Mouse (Mus musculus) kidney, embryonic 14.5 days (tissue): ENCODE data around the gene Hmg20b. TPM values are rescaled to one million over a fixed set of nuclear protein-coding genes. Genes with fewer than 3 reads are reported as not detected.
A peak's percentile ranks its signal among the peaks of the same experiment; 100 is the strongest.

Experiments used
- ATAC-seq: fragments of 200-750 bp; cut with Nextera tagmentation; 2 replicates; pipeline ENCODE4 v1.8.0; 2017; ENCODE audit warnings: moderate number of reproducible peaks, mild to moderate bottlenecking, moderate TSS enrichment, moderate library complexity; ENCODE audit not compliant: low FRiP score, low TSS enrichment
- H3K27ac ChIP-seq: fragments of 300-500 bp; sonication (generic); 2 replicates; pipeline ENCODE4 v1.5.1; 2014; ENCODE audit warnings: low read depth, mild to moderate bottlenecking, low read length, moderate library complexity, mixed read lengths
- H3K27me3 ChIP-seq: fragments of 300-500 bp; sonication (generic); 2 replicates; pipeline ENCODE4 v1.6.1; 2014; ENCODE audit warnings: mild to moderate bottlenecking, low read length; ENCODE audit not compliant: control insufficient read depth, insufficient read depth
- H3K36me3 ChIP-seq: fragments of 300-500 bp; sonication (generic); 2 replicates; pipeline ENCODE4 v1.6.1; 2014; ENCODE audit warnings: low read length, mixed read lengths; ENCODE audit not compliant: control insufficient read depth, insufficient read depth
- H3K4me1 ChIP-seq: fragments of 300-500 bp; sonication (generic); 2 replicates; pipeline ENCODE4 v1.6.1; 2014; ENCODE audit warnings: low read length, mixed read lengths; ENCODE audit not compliant: control insufficient read depth, insufficient read depth
- H3K4me2 ChIP-seq: fragments of 300-500 bp; sonication (generic); replicated peaks from 2 replicates; pipeline ENCODE4 v1.6.1; 2014; ENCODE audit warnings: low read depth, mild to moderate bottlenecking, low read length
- H3K4me3 ChIP-seq: fragments of 300-500 bp; sonication (generic); 2 replicates; pipeline ENCODE4 v1.5.1; 2014; ENCODE audit warnings: mild to moderate bottlenecking, low read length
- H3K9ac ChIP-seq: fragments of 300-500 bp; sonication (generic); 2 replicates; pipeline ENCODE4 v1.6.1; 2014; ENCODE audit warnings: low read depth, mild to moderate bottlenecking, low read length, moderate library complexity
- H3K9me3 ChIP-seq: fragments of 300-500 bp; sonication (generic); 2 replicates; pipeline ENCODE4 v1.6.1; 2016; ENCODE audit warnings: low read length; ENCODE audit not compliant: control insufficient read depth
- WGBS: fragments of 180-500 bp; shearing (Covaris S2); extraction: QIAGEN DNeasy Blood & Tissue Kit; methylation state at CpG from one replicate; pipeline ENCODE4 v1.1.7; 2014; 5-methylcytosine and 5-hydroxymethylcytosine counted together
- polyA plus RNA-seq: library from polyadenylated mRNA; unstranded; fragments of >200 nt; fragmentation: Nextera tagmentation; extraction: Ambion mirVana; gene quantifications from 2 replicates; pipeline ENCODE4 v1.2.1, GENCODE M21; 2014

The Hmg20b gene
- polyA plus RNA-seq, 1 experiment from 2014 or later, result 115 TPM

GRCm38 (mm10) chr10:81319741-81320549, 30.3 kb downstream of the Hmg20b start:
- H3K4me2 ChIP-seq, result peak overlapping the region; percentile 76
- peak overlapping the region; percentile 93 for H3K9ac ChIP-seq
- peak overlapping the region; percentile 99 for H3K4me3 ChIP-seq
- H3K27me3 ChIP-seq, result no peaks in the 10 kb centered on the region
- no peaks in the 10 kb centered on the region for H3K9me3 ChIP-seq
- peaks cover 53% of the 10 kb centered on the region for H3K36me3 ChIP-seq
- H3K27ac ChIP-seq, result peak overlapping the region; percentile 85
- WGBS, result under 1% methylated on average over 38 of the region's 38 CpGs
- peaks cover 32% of the 10 kb centered on the region for H3K4me1 ChIP-seq
- peak; percentile 82 for ATAC-seq

- ATAC-seq, result no peak
- Histone ChIP-seq H3K36me3 (peaks cover 49% of the 10 kb centered on the region), H3K9ac (peak overlapping the region; percentile 93; the same call in 1 of the 2 replicates), H3K4me2 (peak overlapping the region; percentile 76), H3K9me3 (no peaks in the 10 kb centered on the region), H3K4me1 (peaks cover 32% of the 10 kb centered on the region), H3K27ac (peak overlapping the region; percentile 85), H3K27me3 (no peaks in the 10 kb centered on the region), H3K4me3 (peak overlapping the region; percentile 99; the same call in 1 of the 2 replicates)
- WGBS, result 34% methylated on average over 8 of the region's 8 CpGs
Observed at GRCm38 (mm10) chr10:81319330-81319699, 31.0 kb downstream of the Hmg20b start.

GRCm38 (mm10) chr10:81318589-81319329, 31.5 kb downstream of the Hmg20b start:
- Histone ChIP-seq H3K36me3 (peaks cover 49% of the 10 kb centered on the region), H3K9me3 (no peaks in the 10 kb centered on the region)
- ATAC-seq, result no peak

GRCm38 (mm10) chr10:81317273-81317672, 33.0 kb downstream of the Hmg20b start:
- no peak for ATAC-seq
- peak overlapping the region; percentile 47 for H3K4me2 ChIP-seq
- 13% methylated on average over 14 of the region's 20 CpGs for WGBS
- peaks cover 48% of the 10 kb centered on the region for H3K36me3 ChIP-seq
- peak overlapping the region; percentile 23 for H3K9ac ChIP-seq
- H3K4me1 ChIP-seq, result peaks cover 37% of the 10 kb centered on the region
- H3K27me3 ChIP-seq, result no peaks in the 10 kb centered on the region
- peak overlapping the region; percentile 59; the same call in 1 of the 2 replicates for H3K27ac ChIP-seq
- H3K4me3 ChIP-seq, result peak overlapping the region; percentile 25
- H3K9me3 ChIP-seq, result no peaks in the 10 kb centered on the region

More at GRCm38 (mm10) chr10:81318589-81319329, 31.5 kb downstream of the Hmg20b start:
- Histone ChIP-seq H3K4me1 (peaks cover 32% of the 10 kb centered on the region), H3K4me2 (peak overlapping the region; percentile 76; the same call in 1 of the 2 replicates), H3K9ac (peak overlapping the region; percentile 93; the same call in 1 of the 2 replicates), H3K27me3 (no peaks in the 10 kb centered on the region), H3K4me3 (no peak overlapping the region; the same call in 1 of the 2 replicates), H3K27ac (no peak overlapping the region)
- 93% methylated on average over 13 of the region's 13 CpGs for WGBS

GRCm38 (mm10) chr10:81316338-81317060, 33.8 kb downstream of the Hmg20b start:
- peaks cover 54% of the 10 kb centered on the region for H3K36me3 ChIP-seq
- peak overlapping the region; percentile 59 for H3K27ac ChIP-seq
- peak overlapping the region; percentile 23; the same call in 1 of the 2 replicates for H3K9ac ChIP-seq
- no peaks in the 10 kb centered on the region for H3K27me3 ChIP-seq
- no peak for ATAC-seq
- peak overlapping the region; percentile 25 for H3K4me3 ChIP-seq
- 32% methylated on average over 16 of the region's 16 CpGs for WGBS
- H3K4me1 ChIP-seq, result peaks cover 41% of the 10 kb centered on the region
- H3K4me2 ChIP-seq, result peak overlapping the region; percentile 47
- no peaks in the 10 kb centered on the region for H3K9me3 ChIP-seq

GRCm38 (mm10) chr10:81315587-81315986, 34.7 kb downstream of the Hmg20b start:
- 92% methylated on average over 16 of the region's 16 CpGs for WGBS

GRCm38 (mm10) chr10:81314201-81314600, 36.1 kb downstream of the Hmg20b start:
- H3K27ac ChIP-seq, result no peak overlapping the region
- H3K9me3 ChIP-seq, result no peaks in the 10 kb centered on the region
- peaks cover 77% of the 10 kb centered on the region for H3K36me3 ChIP-seq
- WGBS, result 79% methylated on average over 7 of the region's 7 CpGs
- no peak overlapping the region for H3K9ac ChIP-seq
- no peak for ATAC-seq
- no peaks in the 10 kb centered on the region for H3K27me3 ChIP-seq
- peaks cover 36% of the 10 kb centered on the region for H3K4me1 ChIP-seq
- H3K4me3 ChIP-seq, result no peak overlapping the region
- H3K4me2 ChIP-seq, result no peak overlapping the region

More at GRCm38 (mm10) chr10:81315587-81315986, 34.7 kb downstream of the Hmg20b start:
- Histone ChIP-seq H3K9ac (no peak overlapping the region), H3K27ac (no peak overlapping the region), H3K4me3 (no peak overlapping the region), H3K36me3 (peaks cover 63% of the 10 kb centered on the region), H3K4me1 (peaks cover 41% of the 10 kb centered on the region), H3K9me3 (no peaks in the 10 kb centered on the region), H3K4me2 (no peak overlapping the region), H3K27me3 (no peaks in the 10 kb centered on the region)
- ATAC-seq, result no peak

- Histone ChIP-seq H3K4me3 (no peak overlapping the region), H3K27ac (no peak overlapping the region), H3K27me3 (no peaks in the 10 kb centered on the region), H3K36me3 (peaks cover 78% of the 10 kb centered on the region), H3K4me1 (peaks cover 29% of the 10 kb centered on the region), H3K9ac (no peak overlapping the region), H3K4me2 (no peak overlapping the region), H3K9me3 (no peaks in the 10 kb centered on the region)
- no peak for ATAC-seq
- WGBS, result 94% methylated on average over 13 of the region's 13 CpGs
Observed at GRCm38 (mm10) chr10:81313581-81313980, 36.7 kb downstream of the Hmg20b start.
